Mouse (Mus musculus) neural tube, embryonic 14.5 days (tissue): ENCODE results near the gene Col6a6. TPM values are rescaled to one million over a fixed set of nuclear protein-coding genes. Genes with fewer than 3 reads are reported as not detected.

Experiments used
- ATAC-seq: fragments of 200-750 bp; cut with Nextera tagmentation; 2 replicates; pipeline ENCODE4 v1.8.0; 2017; ENCODE audit warnings: low read depth, mild to moderate bottlenecking, moderate TSS enrichment, moderate library complexity
- H3K27ac ChIP-seq: fragments of 300-500 bp; sonication (generic); 2 replicates; pipeline ENCODE4 v1.5.1; 2014; ENCODE audit warnings: low read depth, mild to moderate bottlenecking, control low read depth, low read length, moderate library complexity, mixed read lengths
- H3K27me3 ChIP-seq: fragments of 300-500 bp; sonication (generic); 2 replicates; pipeline ENCODE4 v1.6.1; 2014; ENCODE audit warnings: low read length; ENCODE audit not compliant: control insufficient read depth, insufficient read depth
- H3K36me3 ChIP-seq: fragments of 300-500 bp; sonication (generic); 2 replicates; pipeline ENCODE4 v1.6.1; 2014; ENCODE audit warnings: low read length, mixed read lengths; ENCODE audit not compliant: control insufficient read depth, insufficient read depth
- H3K4me1 ChIP-seq: fragments of 300-500 bp; sonication (generic); 2 replicates; pipeline ENCODE4 v1.6.1; 2014; ENCODE audit warnings: low read length; ENCODE audit not compliant: control insufficient read depth, insufficient read depth
- H3K4me2 ChIP-seq: fragments of 300-500 bp; sonication (generic); 2 replicates; pipeline ENCODE4 v1.6.1; 2014; ENCODE audit warnings: mild to moderate bottlenecking, low read depth, low read length, control low read depth
- H3K4me3 ChIP-seq: fragments of 300-500 bp; sonication (generic); 2 replicates; pipeline ENCODE4 v1.5.1; 2014; ENCODE audit warnings: low read depth, low read length, control low read depth, mixed read lengths
- H3K9ac ChIP-seq: fragments of 300-500 bp; sonication (generic); replicated peaks from 2 replicates; pipeline ENCODE4 v1.6.1; 2014; ENCODE audit warnings: low read depth, mild to moderate bottlenecking, control low read depth, low read length, mixed read lengths
- H3K9me3 ChIP-seq: fragments of 300-500 bp; sonication (generic); 2 replicates; pipeline ENCODE4 v1.6.1; 2016; ENCODE audit warnings: low read length; ENCODE audit not compliant: control insufficient read depth
- WGBS: fragments of 180-500 bp; shearing (Covaris S2); extraction: QIAGEN DNeasy Blood & Tissue Kit; methylation state at CpG from one replicate; pipeline ENCODE4 v1.1.7; 2014; 5-methylcytosine and 5-hydroxymethylcytosine counted together
- polyA plus RNA-seq: library from polyadenylated mRNA; unstranded; fragments of >200 nt; fragmentation: Nextera tagmentation; extraction: Ambion mirVana; gene quantifications from 2 replicates; pipeline ENCODE4 v1.2.1, GENCODE M21; 2014

The Col6a6 gene
- polyA plus RNA-seq, result 0.10 and 0.19 TPM in 2 replicates

GRCm38 (mm10) chr9:105827791-105828385 is at the start of gene Col6a6:
Col6a6 (minus strand) TSS chr9:105828160.
- 23% methylated on average over 20 of the region's 20 CpGs for WGBS
- no peak within 1 kb of the TSS for H3K4me2 ChIP-seq
- H3K9me3 ChIP-seq, result no peaks in the 10 kb centered on the region
- H3K27me3 ChIP-seq, result 0 out of 2 replicates have a peak, but pooled peaks cover 2% of the 10 kb centered on the region
- no peaks in the 10 kb centered on the region for H3K36me3 ChIP-seq
- no peaks in the 10 kb centered on the region for H3K4me1 ChIP-seq
- no peak within 1 kb of the TSS for H3K4me3 ChIP-seq
- no peak within 1 kb of the TSS for H3K27ac ChIP-seq
- ATAC-seq, result no peak
- H3K9ac ChIP-seq, result no peak within 1 kb of the TSS

GRCm38 (mm10) chr9:105876124-105876523 is 48.2 kb upstream of the Col6a6 start:
- no peak overlapping the region for H3K4me2 ChIP-seq
- no peaks in the 10 kb centered on the region for H3K27me3 ChIP-seq
- WGBS, result 85% methylated on average over 4 of the region's 4 CpGs
- H3K4me1 ChIP-seq, result no peaks in the 10 kb centered on the region
- no peak for ATAC-seq
- no peaks in the 10 kb centered on the region for H3K36me3 ChIP-seq
- H3K9me3 ChIP-seq, result no peaks in the 10 kb centered on the region
- H3K9ac ChIP-seq, result no peak overlapping the region
- H3K27ac ChIP-seq, result no peak overlapping the region
- H3K4me3 ChIP-seq, result no peak overlapping the region

GRCm38 (mm10) chr9:105871643-105872042 is 43.7 kb upstream of the Col6a6 start:
- WGBS, result 81% methylated on average over 14 of the region's 14 CpGs
- Histone ChIP-seq H3K27me3 (no peaks in the 10 kb centered on the region), H3K4me2 (no peak overlapping the region), H3K27ac (no peak overlapping the region), H3K36me3 (no peaks in the 10 kb centered on the region), H3K9me3 (no peaks in the 10 kb centered on the region), H3K4me1 (no peaks in the 10 kb centered on the region), H3K9ac (no peak overlapping the region), H3K4me3 (no peak overlapping the region)
- ATAC-seq, result no peak

GRCm38 (mm10) chr9:105857773-105858172 is 29.8 kb upstream of the Col6a6 start:
- H3K27ac ChIP-seq, result no peak overlapping the region
- peak; percentile 49; the same call in 1 of the 2 replicates for ATAC-seq
- 15% methylated on average over 6 of the region's 6 CpGs for WGBS

GRCm38 (mm10) chr9:105852778-105853065 is 24.8 kb upstream of the Col6a6 start:
- Histone ChIP-seq H3K4me2 (no peak overlapping the region), H3K9me3 (no peaks in the 10 kb centered on the region), H3K9ac (no peak overlapping the region), H3K36me3 (no peaks in the 10 kb centered on the region), H3K4me1 (no peaks in the 10 kb centered on the region), H3K27me3 (no peaks in the 10 kb centered on the region), H3K27ac (no peak overlapping the region), H3K4me3 (no peak overlapping the region)
- no peak for ATAC-seq
- WGBS, result 88% methylated on average over 1 of the region's 1 CpGs

More at GRCm38 (mm10) chr9:105857773-105858172, 29.8 kb upstream of the Col6a6 start:
- Histone ChIP-seq H3K4me3 (no peak overlapping the region), H3K9ac (no peak overlapping the region), H3K4me2 (no peak overlapping the region), H3K36me3 (no peaks in the 10 kb centered on the region), H3K27me3 (no peaks in the 10 kb centered on the region), H3K9me3 (no peaks in the 10 kb centered on the region), H3K4me1 (no peaks in the 10 kb centered on the region)

- no peaks in the 10 kb centered on the region for H3K4me1 ChIP-seq
- no peak overlapping the region for H3K9ac ChIP-seq
- 84% methylated on average over 14 of the region's 14 CpGs for WGBS
- H3K36me3 ChIP-seq, result no peaks in the 10 kb centered on the region
- H3K4me3 ChIP-seq, result no peak overlapping the region
- ATAC-seq, result no peak
- no peak overlapping the region for H3K27ac ChIP-seq
- H3K4me2 ChIP-seq, result no peak overlapping the region
- H3K9me3 ChIP-seq, result no peaks in the 10 kb centered on the region
- H3K27me3 ChIP-seq, result no peaks in the 10 kb centered on the region
These were observed 24.2 kb upstream of the Col6a6 start for GRCm38 (mm10) chr9:105852015-105852777.

- H3K27ac ChIP-seq, result no peak overlapping the region
- no peaks in the 10 kb centered on the region for H3K27me3 ChIP-seq
- no peak overlapping the region for H3K4me2 ChIP-seq
- H3K4me1 ChIP-seq, result no peaks in the 10 kb centered on the region
- H3K9me3 ChIP-seq, result no peaks in the 10 kb centered on the region
- 95% methylated on average over 3 of the region's 3 CpGs for WGBS
- H3K9ac ChIP-seq, result no peak overlapping the region
- ATAC-seq, result no peak
- no peak overlapping the region for H3K4me3 ChIP-seq
- H3K36me3 ChIP-seq, result no peaks in the 10 kb centered on the region
These were observed 23.1 kb upstream of the Col6a6 start for GRCm38 (mm10) chr9:105851011-105851410.

- Histone ChIP-seq H3K27me3 (no peaks in the 10 kb centered on the region), H3K4me2 (no peak overlapping the region), H3K27ac (no peak overlapping the region), H3K9ac (no peak overlapping the region), H3K4me1 (no peaks in the 10 kb centered on the region), H3K9me3 (no peaks in the 10 kb centered on the region), H3K4me3 (no peak overlapping the region), H3K36me3 (no peaks in the 10 kb centered on the region)
- 77% methylated on average over 4 of the region's 4 CpGs for WGBS
- ATAC-seq, result no peak
These were observed 20.4 kb upstream of the Col6a6 start for GRCm38 (mm10) chr9:105848396-105848795.

- Histone ChIP-seq H3K27me3 (no peaks in the 10 kb centered on the region), H3K4me3 (no peak overlapping the region), H3K9me3 (no peaks in the 10 kb centered on the region), H3K9ac (no peak overlapping the region), H3K27ac (no peak overlapping the region), H3K4me2 (no peak overlapping the region), H3K4me1 (no peaks in the 10 kb centered on the region), H3K36me3 (no peaks in the 10 kb centered on the region)
- no peak for ATAC-seq
- WGBS, result 95% methylated on average over 5 of the region's 5 CpGs
These were observed 19.3 kb upstream of the Col6a6 start for GRCm38 (mm10) chr9:105847261-105847660.
